In the genomic region with DNA sequence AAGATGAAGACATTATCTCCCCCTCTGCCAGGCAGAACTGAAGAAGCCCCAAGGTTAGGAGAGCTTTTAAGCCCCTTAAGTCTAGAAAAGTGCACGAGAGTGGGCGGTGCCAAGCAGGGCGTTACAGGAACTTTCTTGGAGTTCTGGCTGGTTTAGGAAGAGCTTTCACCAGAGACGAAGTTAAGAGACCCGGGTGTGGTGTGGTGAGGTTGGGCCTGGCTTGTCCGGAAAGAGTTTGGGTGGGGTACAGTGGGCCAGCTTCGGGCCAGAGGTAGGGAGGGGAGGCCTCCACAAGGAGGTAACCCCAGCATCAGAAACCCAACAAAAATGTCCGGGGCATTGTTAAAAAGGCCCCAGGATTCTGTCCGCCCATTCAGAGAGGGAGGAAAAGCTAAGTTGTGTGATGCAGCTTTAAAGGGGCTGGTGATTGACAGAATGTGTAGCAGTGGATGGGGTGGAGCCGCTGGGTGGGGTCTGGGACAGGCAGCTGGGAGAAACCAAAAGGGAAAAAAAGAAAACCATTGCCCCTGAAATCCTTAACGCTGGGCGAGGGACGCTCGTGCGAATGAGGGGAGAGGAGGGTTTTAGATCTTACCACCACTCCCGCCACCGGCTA, we compare ENCODE assay signal across 8 mouse cellular contexts. TPM values are rescaled to one million over a fixed set of nuclear protein-coding genes. Genes with fewer than 3 reads are reported as not detected.
DNase-seq lines count a peak whose midpoint lies in the region; ATAC-seq and TF ChIP-seq lines count a peak whose summit lies in the region.

A gene (plus strand): TSS at position 163 of the 616 bp plus-strand sequence.

- peak; percentile 78 for ATAC-seq in kidney, embryonic 15.5 days (replicated peaks; ENCODE audit: low FRiP score)
- peak; percentile 84 for ATAC-seq in forebrain, embryonic 14.5 days
- no peak for ATAC-seq in intestine, postnatal 0 days
- ATAC-seq in liver, embryonic 16.5 days (ENCODE audit: low read depth) = peak; percentile 43

- H3K9me3 ChIP-seq in kidney, embryonic 15.5 days (replicated peaks) = no peaks in the 10 kb centered on the region
- no peaks in the 10 kb centered on the region for H3K9me3 ChIP-seq in forebrain, embryonic 14.5 days (replicated peaks; ENCODE audit: control insufficient read depth, low read length)
- H3K9me3 ChIP-seq in intestine, postnatal 0 days (ENCODE audit: control insufficient read depth) = no peaks in the 10 kb centered on the region
- no peaks in the 10 kb centered on the region for H3K9me3 ChIP-seq in liver, embryonic 16.5 days (replicated peaks; ENCODE audit: control insufficient read depth, low read length)

- no peak within 1 kb of the TSS for H3K27ac ChIP-seq in kidney, embryonic 15.5 days
- no peak within 1 kb of the TSS for H3K27ac ChIP-seq in brown adipose tissue, adult 24 weeks (replicated peaks; ENCODE audit: low read depth, low read length)
- peak within 1 kb of the TSS; percentile 31; the same call in 1 of the 2 replicates for H3K27ac ChIP-seq in forebrain, embryonic 14.5 days (ENCODE audit: low read depth, low read length)
- no peak within 1 kb of the TSS for H3K27ac ChIP-seq in intestine, postnatal 0 days (ENCODE audit: low read depth, low read length)
- H3K27ac ChIP-seq in liver, embryonic 16.5 days (ENCODE audit: low read length) = no peak within 1 kb of the TSS

- H3K36me3 ChIP-seq in kidney, embryonic 15.5 days = no peaks in the 10 kb centered on the region
- H3K36me3 ChIP-seq in forebrain, embryonic 14.5 days (ENCODE audit: control insufficient read depth, insufficient read depth, low read length) = no peaks in the 10 kb centered on the region
- no peaks in the 10 kb centered on the region for H3K36me3 ChIP-seq in intestine, postnatal 0 days (ENCODE audit: control insufficient read depth, insufficient read depth)
- H3K36me3 ChIP-seq in liver, embryonic 16.5 days (ENCODE audit: control insufficient read depth, insufficient read depth) = no peaks in the 10 kb centered on the region

- H3K4me2 ChIP-seq in kidney, embryonic 15.5 days = peak within 1 kb of the TSS; percentile 75
- peak within 1 kb of the TSS; percentile 48 for H3K4me2 ChIP-seq in forebrain, embryonic 14.5 days (ENCODE audit: low read length)
- H3K4me2 ChIP-seq in intestine, postnatal 0 days (replicated peaks; ENCODE audit: low read depth) = peak within 1 kb of the TSS; percentile 67
- H3K4me2 ChIP-seq in liver, embryonic 16.5 days (ENCODE audit: low read depth, low read length) = peak within 1 kb of the TSS; percentile 79

- peak within 1 kb of the TSS; percentile 43; the same call in 1 of the 2 replicates for H3K9ac ChIP-seq in kidney, embryonic 15.5 days
- H3K9ac ChIP-seq in forebrain, embryonic 14.5 days (ENCODE audit: low read length) = peak within 1 kb of the TSS; percentile 70
- peak within 1 kb of the TSS; percentile 43 for H3K9ac ChIP-seq in intestine, postnatal 0 days (ENCODE audit: low read depth, low read length)
- H3K9ac ChIP-seq in liver, embryonic 16.5 days (ENCODE audit: low read depth, low read length) = peak within 1 kb of the TSS; percentile 48

- TF ChIP-seq CTCF in intestine, postnatal 0 days (IDR thresholded peaks at IDR 0.05; ENCODE audit: low read depth) = no peak

- no peak for DNase-seq in kidney, adult 11 months
- DNase-seq in forebrain, embryonic 14.5 days (ENCODE audit: low spot score) = peak; percentile 37
- DNase-seq in retina, embryonic 14.5 days (ENCODE audit: low spot score) = peak; percentile 23
- no peak for DNase-seq in urinary bladder, postnatal 25 days (ENCODE audit: low spot score)

- peaks cover 31% of the 10 kb centered on the region for H3K27me3 ChIP-seq in kidney, embryonic 15.5 days
- H3K27me3 ChIP-seq in forebrain, embryonic 14.5 days (replicated peaks; ENCODE audit: control insufficient read depth, insufficient read depth, low read length) = no peaks in the 10 kb centered on the region
- H3K27me3 ChIP-seq in intestine, postnatal 0 days (replicated peaks; ENCODE audit: control insufficient read depth, insufficient read depth, low read length) = no peaks in the 10 kb centered on the region
- H3K27me3 ChIP-seq in liver, embryonic 16.5 days (ENCODE audit: control insufficient read depth, insufficient read depth, low read depth, low read length) = no peaks in the 10 kb centered on the region

- WGBS in kidney, embryonic 15.5 days = 21% methylated on average over 17 of the region's 17 CpGs
- WGBS in forebrain, embryonic 14.5 days = 34% methylated on average over 17 of the region's 17 CpGs
- WGBS in intestine, postnatal 0 days = 25% methylated on average over 17 of the region's 17 CpGs
- 18% methylated on average over 17 of the region's 17 CpGs for WGBS in liver, embryonic 16.5 days (ENCODE audit: insufficient replicate concordance)

- peak within 1 kb of the TSS; percentile 60 for H3K4me3 ChIP-seq in kidney, embryonic 15.5 days (replicated peaks)
- peak within 1 kb of the TSS; percentile 66 for H3K4me3 ChIP-seq in brown adipose tissue, adult 24 weeks (ENCODE audit: insufficient read depth, low read depth, low read length)
- peak within 1 kb of the TSS; percentile 43 for H3K4me3 ChIP-seq in forebrain, embryonic 14.5 days (ENCODE audit: low read depth, low read length)
- H3K4me3 ChIP-seq in intestine, postnatal 0 days (ENCODE audit: low read depth, low read length) = peak within 1 kb of the TSS; percentile 45
- peak within 1 kb of the TSS; percentile 64 for H3K4me3 ChIP-seq in liver, embryonic 16.5 days (ENCODE audit: low read depth, low read length)

- 0 out of 2 replicates have a peak, but pooled peaks cover 3% of the 10 kb centered on the region for H3K4me1 ChIP-seq in kidney, embryonic 15.5 days
- H3K4me1 ChIP-seq in brown adipose tissue, adult 24 weeks (ENCODE audit: control insufficient read depth, insufficient read depth, insufficient read length, low read length) = no peaks in the 10 kb centered on the region
- H3K4me1 ChIP-seq in forebrain, embryonic 14.5 days (ENCODE audit: control insufficient read depth, insufficient read depth, low read length) = no peaks in the 10 kb centered on the region
- H3K4me1 ChIP-seq in intestine, postnatal 0 days (replicated peaks; ENCODE audit: control insufficient read depth, insufficient read depth, low read length) = no peaks in the 10 kb centered on the region
- H3K4me1 ChIP-seq in liver, embryonic 16.5 days (ENCODE audit: control insufficient read depth, low read depth, low read length) = peaks cover 5% of the 10 kb centered on the region; the same call in 1 of the 2 replicates

RNA-seq across cellular contexts. Expression of the gene that starts here (rescaled TPM):
- polyA plus RNA-seq in kidney, embryonic 15.5 days (2015; fragmentation: Nextera tagmentation; extraction: Ambion mirVana) = 0.56 and 0.64 TPM in 2 replicates
- 0.42 TPM in 1 of 2 replicates, not detected in the other for polyA plus RNA-seq in brown adipose tissue, adult 24 weeks (2012; ENCODE audit: insufficient read depth, insufficient read length, missing spikeins)
- 4.9 and 6.8 TPM in 2 replicates for polyA plus RNA-seq in forebrain, embryonic 14.5 days (2014; fragmentation: Nextera tagmentation; extraction: Ambion mirVana)
- polyA plus RNA-seq in intestine, postnatal 0 days (2015; fragmentation: Nextera tagmentation; extraction: Ambion mirVana) = 0.17 and 0.33 TPM in 2 replicates
- polyA plus RNA-seq in liver, embryonic 16.5 days (2015; fragmentation: Nextera tagmentation; extraction: Ambion mirVana) = 0.09 and 0.16 TPM in 2 replicates

Comparison
In these comparisons a context has a peak if more than half of its experiments do, and no peak if none do; other contexts are left out.
1. Peak in ATAC-seq, H3K4me3 ChIP-seq, H3K9ac ChIP-seq and H3K4me2 ChIP-seq in kidney, embryonic 15.5 days; RNA of the gene not detected or under 1 TPM.
2. Peak in ATAC-seq, H3K4me3 ChIP-seq, H3K9ac ChIP-seq and H3K4me2 ChIP-seq in liver, embryonic 16.5 days; RNA of the gene not detected or under 1 TPM.
3. DNase-seq: peak in forebrain, embryonic 14.5 days (single experiment) and retina, embryonic 14.5 days (single experiment); none in kidney, adult 11 months (single experiment) and urinary bladder, postnatal 25 days (single experiment).
4. Peak in every context shown above with its lines, with median percentiles within 50 percentile points of each other: H3K4me2 ChIP-seq, H3K4me3 ChIP-seq and H3K9ac ChIP-seq.